Mouse (Mus musculus) layer of hippocampus, adult 18-20 months (tissue): Measurements from ENCODE around the gene Utrn. TPM values are rescaled to one million over a fixed set of nuclear protein-coding genes. Genes with fewer than 3 reads are reported as not detected.

Source experiments
- DNase-seq, 2 experiments: peaks; one replicate each; pipeline ENCODE4 v3.0.0; 2022; ENCODE audit warnings: low spot score in 2 of 2
- total RNA-seq, 2 experiments: library from RNA; stranded (reverse); gene quantifications; 2 replicates each; pipeline ENCODE4 v1.2.3; 2021

Utrn gene
- total RNA-seq, 2 experiments from 2014 or later, result 32.8 to 34.3 TPM

- no peak for DNase-seq
These were observed 132.0 kb downstream of the Utrn start for GRCm38 (mm10) chr10:12736861-12737835.

GRCm38 (mm10) chr10:12735695-12736094, 133.5 kb downstream of the Utrn start:
- no peak for DNase-seq

GRCm38 (mm10) chr10:12731459-12731858, 137.7 kb downstream of the Utrn start:
- DNase-seq, result no peak

GRCm38 (mm10) chr10:12729635-12730034, 139.5 kb downstream of the Utrn start:
- no peak for DNase-seq

GRCm38 (mm10) chr10:12729033-12729432, 140.1 kb downstream of the Utrn start:
- no peak for DNase-seq

- no peak for DNase-seq
These were observed 141.3 kb downstream of the Utrn start for GRCm38 (mm10) chr10:12727881-12728280.

- peak in 1 of 2 experiments; percentile 2 for DNase-seq
These were observed 143.0 kb downstream of the Utrn start for GRCm38 (mm10) chr10:12726041-12726608.

GRCm38 (mm10) chr10:12724247-12725001, 144.7 kb downstream of the Utrn start:
- no peak for DNase-seq

GRCm38 (mm10) chr10:12723269-12723668, 145.9 kb downstream of the Utrn start:
- no peak for DNase-seq

GRCm38 (mm10) chr10:12722111-12722510, 147.1 kb downstream of the Utrn start:
- no peak for DNase-seq

- DNase-seq, result no peak
These were observed 150.8 kb downstream of the Utrn start for GRCm38 (mm10) chr10:12718386-12718785.

GRCm38 (mm10) chr10:12717381-12717780, 151.8 kb downstream of the Utrn start:
- no peak for DNase-seq

- DNase-seq, result no peak
These were observed 152.4 kb downstream of the Utrn start for GRCm38 (mm10) chr10:12716657-12717327.

- no peak for DNase-seq
These were observed 155.8 kb downstream of the Utrn start for GRCm38 (mm10) chr10:12713236-12713855.

GRCm38 (mm10) chr10:12711332-12711831, 157.8 kb downstream of the Utrn start:
- no peak for DNase-seq

- DNase-seq, result no peak
These were observed 162.6 kb downstream of the Utrn start for GRCm38 (mm10) chr10:12706516-12706915.

GRCm38 (mm10) chr10:12705990-12706389, 163.2 kb downstream of the Utrn start:
- DNase-seq, result no peak

- DNase-seq, result no peak
These were observed 164.9 kb downstream of the Utrn start for GRCm38 (mm10) chr10:12704290-12704689.

GRCm38 (mm10) chr10:12703526-12703925, 165.6 kb downstream of the Utrn start:
- no peak for DNase-seq

- DNase-seq, result no peak
These were observed 167.0 kb downstream of the Utrn start for GRCm38 (mm10) chr10:12702140-12702539.
